Mouse (Mus musculus) kidney, embryonic 14.5 days (tissue): Measurements from ENCODE around the gene Tut7. TPM values are rescaled to one million over a fixed set of nuclear protein-coding genes. Genes with fewer than 3 reads are reported as not detected.
"Not testable (repeated sequence)": the region's sequence is repeated elsewhere in the genome, so short reads cannot be mapped to it uniquely, and the experiment has no call there.

Source experiments
- ATAC-seq: fragments of 200-750 bp; cut with Nextera tagmentation; 2 replicates; pipeline ENCODE4 v1.8.0; 2017; ENCODE audit warnings: moderate number of reproducible peaks, mild to moderate bottlenecking, moderate TSS enrichment, moderate library complexity; ENCODE audit not compliant: low FRiP score, low TSS enrichment
- H3K27ac ChIP-seq: fragments of 300-500 bp; sonication (generic); 2 replicates; pipeline ENCODE4 v1.5.1; 2014; ENCODE audit warnings: low read depth, mild to moderate bottlenecking, low read length, moderate library complexity, mixed read lengths
- H3K27me3 ChIP-seq: fragments of 300-500 bp; sonication (generic); 2 replicates; pipeline ENCODE4 v1.6.1; 2014; ENCODE audit warnings: mild to moderate bottlenecking, low read length; ENCODE audit not compliant: control insufficient read depth, insufficient read depth
- H3K36me3 ChIP-seq: fragments of 300-500 bp; sonication (generic); 2 replicates; pipeline ENCODE4 v1.6.1; 2014; ENCODE audit warnings: low read length, mixed read lengths; ENCODE audit not compliant: control insufficient read depth, insufficient read depth
- H3K4me1 ChIP-seq: fragments of 300-500 bp; sonication (generic); 2 replicates; pipeline ENCODE4 v1.6.1; 2014; ENCODE audit warnings: low read length, mixed read lengths; ENCODE audit not compliant: control insufficient read depth, insufficient read depth
- H3K4me2 ChIP-seq: fragments of 300-500 bp; sonication (generic); replicated peaks from 2 replicates; pipeline ENCODE4 v1.6.1; 2014; ENCODE audit warnings: low read depth, mild to moderate bottlenecking, low read length
- H3K4me3 ChIP-seq: fragments of 300-500 bp; sonication (generic); 2 replicates; pipeline ENCODE4 v1.5.1; 2014; ENCODE audit warnings: mild to moderate bottlenecking, low read length
- H3K9ac ChIP-seq: fragments of 300-500 bp; sonication (generic); 2 replicates; pipeline ENCODE4 v1.6.1; 2014; ENCODE audit warnings: low read depth, mild to moderate bottlenecking, low read length, moderate library complexity
- H3K9me3 ChIP-seq: fragments of 300-500 bp; sonication (generic); 2 replicates; pipeline ENCODE4 v1.6.1; 2016; ENCODE audit warnings: low read length; ENCODE audit not compliant: control insufficient read depth
- WGBS: fragments of 180-500 bp; shearing (Covaris S2); extraction: QIAGEN DNeasy Blood & Tissue Kit; methylation state at CpG from one replicate; pipeline ENCODE4 v1.1.7; 2014; 5-methylcytosine and 5-hydroxymethylcytosine counted together
- polyA plus RNA-seq: library from polyadenylated mRNA; unstranded; fragments of >200 nt; fragmentation: Nextera tagmentation; extraction: Ambion mirVana; gene quantifications from 2 replicates; pipeline ENCODE4 v1.2.1, GENCODE M21; 2014

The Tut7 gene
- polyA plus RNA-seq, 1 experiment from 2014 or later: 43.9 TPM

DNA sequence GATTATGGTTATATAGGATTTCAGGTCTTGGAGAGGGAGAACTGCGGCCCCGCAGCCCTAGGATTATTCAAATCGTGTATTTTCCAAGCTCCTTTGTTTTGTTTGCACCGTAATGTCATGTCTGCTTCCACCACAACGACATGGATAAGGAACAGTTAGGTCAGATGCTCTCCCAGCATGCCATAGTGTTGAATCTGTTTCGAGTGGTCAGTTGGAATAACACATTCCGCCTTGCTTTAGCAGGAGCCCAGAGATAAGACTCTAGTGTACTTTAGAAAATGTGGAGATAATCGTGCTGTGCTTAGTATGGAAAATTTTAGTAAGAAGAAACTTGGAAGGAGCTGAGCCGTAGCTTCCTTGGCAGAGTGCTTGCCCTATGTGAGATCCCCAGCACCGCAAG, 27.4 kb upstream of the Tut7 start:
- 72% methylated on average over 10 of the region's 10 CpGs for WGBS

DNA sequence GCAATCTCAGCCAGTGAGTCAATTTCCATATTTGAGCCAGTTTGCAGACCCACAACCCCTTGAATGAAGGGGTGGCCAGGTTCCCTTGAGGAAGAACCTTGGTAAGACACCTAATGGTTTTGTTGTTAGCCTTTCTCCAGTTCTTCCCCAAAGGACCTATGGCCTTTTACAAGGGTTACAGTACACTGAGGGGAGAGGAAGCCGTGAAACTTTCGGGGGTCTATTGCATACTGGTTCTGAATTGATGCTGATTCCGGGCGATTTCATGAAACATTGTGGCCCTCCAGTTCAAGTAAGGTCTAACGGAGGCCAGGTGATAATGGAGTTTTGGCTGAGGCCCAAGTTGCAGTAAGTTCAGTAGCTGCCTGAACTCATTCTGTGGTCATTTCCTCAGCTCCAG, 21.7 kb upstream of the Tut7 start:
- Histone ChIP-seq H3K9me3 (no peaks in the 10 kb centered on the region), H3K4me2 (no peak overlapping the region), H3K27ac (no peak overlapping the region), H3K4me3 (no peak overlapping the region), H3K27me3 (no peaks in the 10 kb centered on the region), H3K36me3 (no peaks in the 10 kb centered on the region), H3K9ac (no peak overlapping the region), H3K4me1 (no peaks in the 10 kb centered on the region)
- ATAC-seq: no peak
- WGBS: 88% methylated on average over 5 of the region's 5 CpGs

More for the DNA sequence above, 27.4 kb upstream of the Tut7 start:
- Histone ChIP-seq H3K4me1 (no peaks in the 10 kb centered on the region), H3K4me3 (no peak overlapping the region), H3K36me3 (no peaks in the 10 kb centered on the region), H3K9ac (no peak overlapping the region), H3K4me2 (no peak overlapping the region), H3K9me3 (no peaks in the 10 kb centered on the region), H3K27me3 (no peaks in the 10 kb centered on the region), H3K27ac (no peak overlapping the region)
- no peak for ATAC-seq

DNA sequence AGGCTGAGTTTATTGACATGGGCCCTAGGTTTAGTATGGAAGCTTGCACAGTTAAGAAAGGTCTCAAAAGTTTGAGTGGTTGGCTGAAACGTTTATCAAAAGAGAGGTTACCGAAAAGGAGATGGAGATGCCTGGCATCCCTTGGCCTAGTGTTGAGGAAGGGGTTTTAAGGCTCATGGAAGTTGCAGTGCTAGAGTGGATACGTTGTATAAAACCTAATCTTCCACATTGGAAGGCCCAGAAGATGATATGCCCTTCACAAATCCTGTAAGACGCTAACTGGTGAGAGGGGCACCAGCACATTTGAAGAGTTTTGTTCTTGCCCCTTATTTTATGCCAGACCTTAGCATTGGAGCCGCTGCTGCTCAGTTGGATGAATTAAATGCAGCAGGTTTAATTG, 21.0 kb upstream of the Tut7 start:
- ATAC-seq: no peak
- Histone ChIP-seq H3K4me1 (no peaks in the 10 kb centered on the region), H3K9me3 (no peaks in the 10 kb centered on the region), H3K36me3 (no peaks in the 10 kb centered on the region), H3K27me3 (no peaks in the 10 kb centered on the region), H3K27ac (no peak overlapping the region), H3K4me2 (no peak overlapping the region), H3K4me3 (no peak overlapping the region), H3K9ac (no peak overlapping the region)
- WGBS: 92% methylated on average over 5 of the region's 5 CpGs

DNA sequence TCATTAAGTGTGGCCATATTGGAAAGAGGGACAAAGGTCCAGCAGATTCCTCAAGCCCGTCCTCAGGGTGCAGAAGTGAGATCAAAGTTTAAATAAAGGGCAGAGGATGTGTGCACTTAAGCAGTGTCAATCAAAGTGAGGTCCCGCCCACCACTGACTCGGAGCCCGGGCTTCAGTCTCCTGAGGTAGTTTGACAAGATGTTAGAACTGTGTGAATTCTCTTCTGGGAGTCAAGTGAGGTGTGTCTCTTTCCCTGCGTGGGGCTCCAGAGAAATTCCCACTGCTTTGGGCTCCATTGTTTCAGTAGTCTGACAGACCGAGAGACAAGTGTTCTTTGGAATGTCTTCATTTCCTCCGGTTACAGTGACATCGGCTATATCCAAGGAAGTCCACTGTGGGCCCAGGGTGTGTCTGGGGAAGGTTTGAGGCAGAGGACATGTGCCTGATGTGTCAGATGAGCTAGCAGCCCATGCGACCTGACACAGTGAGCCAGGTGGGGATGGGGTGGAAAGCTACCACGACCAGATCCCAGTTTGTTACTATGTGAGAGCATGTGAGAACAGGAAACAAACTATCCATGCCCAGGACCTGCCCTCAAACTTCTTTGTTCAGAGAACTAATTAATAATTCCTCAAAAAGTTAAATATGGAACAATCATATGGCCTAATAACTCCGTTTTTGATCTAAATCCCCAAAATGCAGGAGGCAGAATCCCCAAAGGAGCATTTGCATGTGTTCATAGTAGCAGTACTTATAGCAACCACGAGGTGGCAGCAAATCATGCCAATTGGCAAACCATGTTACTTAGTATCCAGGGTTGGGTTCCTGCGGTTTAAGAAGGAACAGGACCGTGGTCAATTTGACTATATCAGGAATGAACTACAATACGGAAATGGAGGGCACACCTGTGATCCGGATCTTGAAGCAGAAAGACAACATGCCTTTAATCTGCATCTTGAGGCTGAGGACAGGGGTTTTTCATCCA, 19.6 kb upstream of the Tut7 start:
- 41% methylated on average over 16 of the region's 16 CpGs for WGBS

GRCm38 (mm10) chr13:59841761-59842160, 18.8 kb upstream of the Tut7 start:
- H3K27me3 ChIP-seq, H3K27ac ChIP-seq, H3K4me2 ChIP-seq, H3K36me3 ChIP-seq, H3K9ac ChIP-seq, H3K4me3 ChIP-seq, ATAC-seq, H3K4me1 ChIP-seq, H3K9me3 ChIP-seq: not testable (repeated sequence)
- 94% methylated on average over 11 of the region's 14 CpGs for WGBS

More for the DNA sequence above, 19.6 kb upstream of the Tut7 start:
- Histone ChIP-seq H3K36me3 (no peaks in the 10 kb centered on the region), H3K9me3 (no peaks in the 10 kb centered on the region), H3K27me3 (no peaks in the 10 kb centered on the region), H3K9ac (no peak overlapping the region), H3K27ac (no peak overlapping the region), H3K4me2 (0 out of 2 replicates have a peak overlapping the region, but pooled peaks have one; percentile 3), H3K4me1 (no peaks in the 10 kb centered on the region), H3K4me3 (no peak overlapping the region)
- ATAC-seq: peak; percentile 58; the same call in 1 of the 2 replicates

- Histone ChIP-seq H3K27me3 (no peaks in the 10 kb centered on the region), H3K36me3 (no peaks in the 10 kb centered on the region), H3K9me3 (no peaks in the 10 kb centered on the region), H3K27ac (no peak overlapping the region), H3K9ac (no peak overlapping the region), H3K4me2 (no peak overlapping the region), H3K4me3 (no peak overlapping the region), H3K4me1 (0 out of 2 replicates have a peak, but pooled peaks cover under 1% of the 10 kb centered on the region)
- peak; percentile 63 for ATAC-seq
- WGBS: 74% methylated on average over 11 of the region's 11 CpGs
These were observed 17.7 kb upstream of the Tut7 start for GRCm38 (mm10) chr13:59840429-59841169.

- Histone ChIP-seq H3K27me3 (no peaks in the 10 kb centered on the region), H3K4me2 (no peak overlapping the region), H3K9ac (no peak overlapping the region), H3K36me3 (no peaks in the 10 kb centered on the region), H3K4me1 (0 out of 2 replicates have a peak, but pooled peaks cover 3% of the 10 kb centered on the region), H3K9me3 (no peaks in the 10 kb centered on the region), H3K27ac (no peak overlapping the region), H3K4me3 (no peak overlapping the region)
- 90% methylated on average over 9 of the region's 9 CpGs for WGBS
- ATAC-seq: no peak
These were observed 16.4 kb upstream of the Tut7 start for GRCm38 (mm10) chr13:59839356-59839755.

- no peak for ATAC-seq
- no peak overlapping the region for H3K9ac ChIP-seq
- WGBS: 96% methylated on average over 3 of the region's 3 CpGs
- H3K4me2 ChIP-seq: no peak overlapping the region
- no peaks in the 10 kb centered on the region for H3K36me3 ChIP-seq
- H3K9me3 ChIP-seq: no peaks in the 10 kb centered on the region
- no peak overlapping the region for H3K27ac ChIP-seq
- no peak overlapping the region for H3K4me3 ChIP-seq
- no peaks in the 10 kb centered on the region for H3K27me3 ChIP-seq
- H3K4me1 ChIP-seq: 0 out of 2 replicates have a peak, but pooled peaks cover 3% of the 10 kb centered on the region
These were observed 15.5 kb upstream of the Tut7 start for GRCm38 (mm10) chr13:59838464-59838863.
